Mouse (Mus musculus) urinary bladder, postnatal 10 days (tissue): ENCODE results near the gene Pak2.
"Not testable (repeated sequence)": the region's sequence is repeated elsewhere in the genome, so short reads cannot be mapped to it uniquely, and the experiment has no call there.

Experiments
- DNase-seq: peaks from one replicate; pipeline ENCODE4 v3.0.0; 2022; ENCODE audit warnings: low spot score

Gene Pak2

GRCm38 (mm10) chr16:32091466-32091865 lies 12.3 kb upstream of the Pak2 start:
- no peak for DNase-seq

GRCm38 (mm10) chr16:32087629-32088443 lies 8.7 kb upstream of the Pak2 start:
- DNase-seq = no peak

- no peak for DNase-seq
Measured at GRCm38 (mm10) chr16:32078408-32078990, 643 bp downstream of the Pak2 start.

- DNase-seq = no peak
Measured at GRCm38 (mm10) chr16:32077648-32078407, 1.3 kb downstream of the Pak2 start.

- DNase-seq = no peak
Measured at GRCm38 (mm10) chr16:32076406-32076805, 2.7 kb downstream of the Pak2 start.

- no peak for DNase-seq
Measured at GRCm38 (mm10) chr16:32075762-32076161, 3.4 kb downstream of the Pak2 start.

- not testable (repeated sequence) for DNase-seq
Measured at GRCm38 (mm10) chr16:32070070-32070469, 9.1 kb downstream of the Pak2 start.

- DNase-seq = no peak
Measured at GRCm38 (mm10) chr16:32068389-32069300, 10.5 kb downstream of the Pak2 start.

- DNase-seq = no peak
Measured at GRCm38 (mm10) chr16:32066899-32067298, 12.2 kb downstream of the Pak2 start.

GRCm38 (mm10) chr16:32063900-32064299 lies 15.2 kb downstream of the Pak2 start:
- no peak for DNase-seq

- no peak for DNase-seq
Measured at GRCm38 (mm10) chr16:32062226-32062625, 16.9 kb downstream of the Pak2 start.

- DNase-seq = no peak
Measured at GRCm38 (mm10) chr16:32059840-32060523, 19.2 kb downstream of the Pak2 start.

GRCm38 (mm10) chr16:32058817-32059216 lies 20.3 kb downstream of the Pak2 start:
- DNase-seq = no peak

- DNase-seq = no peak
Measured at GRCm38 (mm10) chr16:32042367-32042766, 36.8 kb downstream of the Pak2 start.

GRCm38 (mm10) chr16:32019678-32020077 lies 59.5 kb downstream of the Pak2 start:
- DNase-seq = no peak

- DNase-seq = no peak
Measured at GRCm38 (mm10) chr16:32010330-32010729, 68.8 kb downstream of the Pak2 start.

GRCm38 (mm10) chr16:32009913-32010312 lies 69.2 kb downstream of the Pak2 start:
- DNase-seq = no peak

- DNase-seq = no peak
Measured at GRCm38 (mm10) chr16:32008529-32009293, 70.4 kb downstream of the Pak2 start.

- no peak for DNase-seq
Measured at GRCm38 (mm10) chr16:32004731-32005130, 74.4 kb downstream of the Pak2 start.
